ENCODE assay signal across 8 mouse cellular contexts in the genomic region with DNA sequence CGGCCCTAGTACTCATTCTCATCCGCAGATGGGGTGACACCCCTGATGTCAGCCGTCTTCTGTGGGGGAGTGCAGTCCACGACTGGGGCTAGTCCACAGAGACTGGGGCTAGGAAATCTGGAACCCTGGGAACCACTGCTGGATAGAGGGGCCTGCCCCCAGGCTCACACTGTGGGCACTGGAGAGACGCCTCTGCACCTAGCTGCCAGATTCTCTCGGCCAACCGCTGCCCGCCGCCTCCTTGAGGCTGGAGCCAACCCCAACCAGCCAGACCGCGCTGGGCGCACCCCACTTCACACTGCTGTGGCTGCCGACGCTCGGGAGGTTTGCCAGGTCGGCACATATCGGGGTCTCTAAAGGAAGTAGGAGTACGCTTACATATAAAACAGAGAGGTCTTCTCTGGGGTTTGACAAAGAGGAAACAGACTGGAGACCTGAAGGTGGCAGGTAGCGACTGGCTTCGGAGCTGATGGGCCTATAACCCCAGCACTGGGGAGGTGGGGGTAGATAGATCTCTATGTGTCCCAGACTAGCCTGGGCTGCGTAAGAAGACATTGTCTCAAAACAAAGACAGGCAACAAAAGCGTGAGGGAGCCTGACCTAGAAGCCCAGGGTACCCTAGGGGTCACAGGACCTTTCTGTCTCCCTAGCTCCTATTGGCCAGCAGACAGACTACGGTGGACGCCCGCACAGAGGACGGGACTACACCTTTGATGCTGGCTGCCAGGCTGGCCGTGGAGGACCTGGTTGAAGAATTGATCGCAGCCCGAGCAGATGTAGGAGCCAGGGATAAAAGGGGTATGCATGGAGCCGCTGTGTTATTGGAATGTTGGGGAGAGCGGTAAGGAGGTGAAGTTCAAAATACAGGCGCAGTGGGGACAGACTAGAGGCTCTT. TPM values are rescaled to one million over a fixed set of nuclear protein-coding genes. Genes with fewer than 3 reads are reported as not detected.
DNase-seq lines count a peak whose midpoint lies in the region; ATAC-seq and TF ChIP-seq lines count a peak whose summit lies in the region.

No protein-coding gene starts in this region.

- H3K4me3 ChIP-seq in heart, embryonic 13.5 days = peak overlapping the region; percentile 79
- peak overlapping the region; percentile 91 to 95 for H3K4me3 ChIP-seq in ES-E14 (ENCODE audit: insufficient read depth in 1 of 2, low read depth in 1 of 2, low read length in 2 of 2, poor library complexity in 1 of 2, severe bottlenecking in 1 of 2)
- H3K4me3 ChIP-seq in embryonic facial prominence, embryonic 15.5 days (replicated peaks) = peak overlapping the region; percentile 84
- peak overlapping the region; percentile 75 for H3K4me3 ChIP-seq in limb, embryonic 14.5 days (replicated peaks; ENCODE audit: low read length)
- peak overlapping the region; percentile 71 for H3K4me3 ChIP-seq in stomach, embryonic 14.5 days (ENCODE audit: low read depth, low read length)

- peaks cover 45% of the 10 kb centered on the region for H3K4me1 ChIP-seq in heart, embryonic 13.5 days
- H3K4me1 ChIP-seq in ES-E14 (ENCODE audit: control insufficient read depth in 2 of 2, insufficient read depth in 2 of 2, low read length in 2 of 2, poor library complexity in 1 of 2) = peaks cover 15 to 25% of the 10 kb centered on the region in 2 experiments
- peaks cover 45% of the 10 kb centered on the region for H3K4me1 ChIP-seq in embryonic facial prominence, embryonic 15.5 days
- peaks cover 36% of the 10 kb centered on the region for H3K4me1 ChIP-seq in limb, embryonic 14.5 days (ENCODE audit: control insufficient read depth, insufficient read depth, low read length)
- peaks cover 36% of the 10 kb centered on the region for H3K4me1 ChIP-seq in stomach, embryonic 14.5 days (ENCODE audit: control insufficient read depth, insufficient read depth, low read length)

- H3K9me3 ChIP-seq in heart, embryonic 13.5 days = no peaks in the 10 kb centered on the region
- H3K9me3 ChIP-seq in ES-E14 (ENCODE audit: control insufficient read depth, insufficient read depth, low read depth, low read length) = no peaks in the 10 kb centered on the region
- no peaks in the 10 kb centered on the region for H3K9me3 ChIP-seq in embryonic facial prominence, embryonic 15.5 days (replicated peaks)
- no peaks in the 10 kb centered on the region for H3K9me3 ChIP-seq in limb, embryonic 14.5 days (ENCODE audit: control insufficient read depth, low read length)
- H3K9me3 ChIP-seq in stomach, embryonic 14.5 days (ENCODE audit: control insufficient read depth, low read depth, low read length) = no peaks in the 10 kb centered on the region

- 28% methylated on average over 32 of the region's 32 CpGs for WGBS in heart, embryonic 13.5 days
- 23% methylated on average over 32 of the region's 32 CpGs for WGBS in embryonic facial prominence, embryonic 15.5 days
- 24% methylated on average over 32 of the region's 32 CpGs for WGBS in limb, embryonic 14.5 days
- 30% methylated on average over 32 of the region's 32 CpGs for WGBS in stomach, embryonic 14.5 days

- H3K27ac ChIP-seq in heart, embryonic 13.5 days (replicated peaks) = peak overlapping the region; percentile 94
- H3K27ac ChIP-seq in ES-E14 (ENCODE audit: insufficient read depth, low read depth, low read length, poor library complexity, severe bottlenecking) = peak overlapping the region; percentile 90; the same call in 1 of the 2 replicates
- H3K27ac ChIP-seq in embryonic facial prominence, embryonic 15.5 days (replicated peaks) = peak overlapping the region; percentile 98
- H3K27ac ChIP-seq in limb, embryonic 14.5 days (replicated peaks; ENCODE audit: low read depth, low read length) = peak overlapping the region; percentile 95
- H3K27ac ChIP-seq in stomach, embryonic 14.5 days (ENCODE audit: low read length) = peak overlapping the region; percentile 96

- DNase-seq in heart, postnatal 4 days = no peak
- DNase-seq in ES-E14 (ENCODE audit: low read depth, low spot score) = no peak
- no peak for DNase-seq in limb, embryonic 14.5 days (ENCODE audit: low spot score)
- no peak for DNase-seq in adrenal gland, adult 18-20 months (ENCODE audit: low spot score in 2 of 2)
- DNase-seq in thymus, postnatal 36 days = no peak

- H3K9ac ChIP-seq in heart, embryonic 13.5 days = peak overlapping the region; percentile 97
- peak overlapping the region; percentile 77 for H3K9ac ChIP-seq in ES-E14 (ENCODE audit: insufficient read depth, low read depth, low read length, poor library complexity, severe bottlenecking)
- peak overlapping the region; percentile 90 for H3K9ac ChIP-seq in embryonic facial prominence, embryonic 15.5 days
- peak overlapping the region; percentile 90 for H3K9ac ChIP-seq in limb, embryonic 14.5 days (ENCODE audit: low read depth, low read length, severe bottlenecking)
- H3K9ac ChIP-seq in stomach, embryonic 14.5 days (replicated peaks; ENCODE audit: low read depth, low read length) = peak overlapping the region; percentile 25; the same call in 1 of the 2 replicates

- H3K27me3 ChIP-seq in heart, embryonic 13.5 days (replicated peaks) = no peaks in the 10 kb centered on the region
- no peaks in the 10 kb centered on the region for H3K27me3 ChIP-seq in embryonic facial prominence, embryonic 15.5 days
- H3K27me3 ChIP-seq in limb, embryonic 14.5 days (ENCODE audit: control insufficient read depth, insufficient read depth, low read length) = no peaks in the 10 kb centered on the region
- no peaks in the 10 kb centered on the region for H3K27me3 ChIP-seq in stomach, embryonic 14.5 days (ENCODE audit: control insufficient read depth, insufficient read depth, low read length)

- no peaks in the 10 kb centered on the region for H3K36me3 ChIP-seq in heart, embryonic 13.5 days
- H3K36me3 ChIP-seq in ES-E14 (ENCODE audit: control insufficient read depth, insufficient read depth, low read length, poor library complexity, severe bottlenecking) = no peaks in the 10 kb centered on the region
- H3K36me3 ChIP-seq in embryonic facial prominence, embryonic 15.5 days = no peaks in the 10 kb centered on the region
- H3K36me3 ChIP-seq in limb, embryonic 14.5 days (ENCODE audit: control insufficient read depth, insufficient read depth, low read length) = no peaks in the 10 kb centered on the region
- H3K36me3 ChIP-seq in stomach, embryonic 14.5 days (ENCODE audit: control insufficient read depth, insufficient read depth, low read length) = no peaks in the 10 kb centered on the region

- 0 out of 2 replicates have a peak, but pooled peaks have one; percentile 4 for TF ChIP-seq POLR2A in limb, embryonic 14.5 days (IDR thresholded peaks at IDR 0.05; ENCODE audit: borderline replicate concordance, extremely low read depth, insufficient read depth, insufficient read length)

- H3K4me2 ChIP-seq in heart, embryonic 13.5 days = peak overlapping the region; percentile 91
- H3K4me2 ChIP-seq in embryonic facial prominence, embryonic 15.5 days (replicated peaks) = peak overlapping the region; percentile 95
- peak overlapping the region; percentile 98 for H3K4me2 ChIP-seq in limb, embryonic 14.5 days (replicated peaks; ENCODE audit: low read depth, low read length, severe bottlenecking)
- peak overlapping the region; percentile 94 for H3K4me2 ChIP-seq in stomach, embryonic 14.5 days (replicated peaks; ENCODE audit: low read depth, low read length)

- in situ Hi-C loops in ES-E14 (cut with MboI; ENCODE audit: low sequenced_read_pairs in 2 of 2, unreplicated experiment in 2 of 2) = no loop called here

- ATAC-seq in heart, embryonic 13.5 days (ENCODE audit: extremely low read depth, insufficient number of reproducible peaks, low FRiP score, low TSS enrichment) = no peak
- ATAC-seq in embryonic facial prominence, embryonic 15.5 days (ENCODE audit: insufficient number of reproducible peaks, low FRiP score, low TSS enrichment, low read depth) = no peak
- ATAC-seq in limb, embryonic 14.5 days (ENCODE audit: low FRiP score, low read depth) = 0 out of 2 replicates have a peak, but pooled peaks have one; percentile 0
- ATAC-seq in stomach, embryonic 14.5 days (ENCODE audit: insufficient number of reproducible peaks, insufficient read depth, low FRiP score, low read depth) = no peak

RNA-seq across cellular contexts. Expression of a gene that starts 3.5 kb away (rescaled TPM):
- polyA plus RNA-seq in heart, embryonic 13.5 days (2015; fragmentation: Nextera tagmentation; extraction: Ambion mirVana) = 6.8 and 7.0 TPM in 2 replicates
- total RNA-seq in heart, postnatal 4 days (2021) = 1 to 10 TPM; 3.9 to 4.4 TPM
- 4.9 and 5.8 TPM in 2 replicates for total RNA-seq in ES-E14 (2012; rRNA removed)
- polyA plus RNA-seq in embryonic facial prominence, embryonic 15.5 days (2015; fragmentation: Nextera tagmentation; extraction: Ambion mirVana) = 8.5 and 9.7 TPM in 2 replicates
- polyA plus RNA-seq in limb, embryonic 14.5 days (2012; rRNA removed) = 3.7 and 4.0 TPM in 2 replicates
- 7.6 and 7.9 TPM in 2 replicates for polyA plus RNA-seq in limb, embryonic 14.5 days (2014; fragmentation: Nextera tagmentation; extraction: Ambion mirVana)
- polyA plus RNA-seq in stomach, embryonic 14.5 days (2014; fragmentation: Nextera tagmentation; extraction: Ambion mirVana) = 6.1 and 8.0 TPM in 2 replicates
- total RNA-seq in adrenal gland, adult 18-20 months (2021) = 1 to 10 TPM; 4.8 to 7.3 TPM

RNA-seq across cellular contexts. Expression of a gene that starts 4.9 kb away (rescaled TPM):
- 7.0 and 7.3 TPM in 2 replicates for polyA plus RNA-seq in heart, embryonic 13.5 days (2015; fragmentation: Nextera tagmentation; extraction: Ambion mirVana)
- 10 to 100 TPM; 34.6 to 39.5 TPM for total RNA-seq in heart, postnatal 4 days (2021)
- total RNA-seq in ES-E14 (2012; rRNA removed) = 36.0 and 47.2 TPM in 2 replicates
- polyA plus RNA-seq in embryonic facial prominence, embryonic 15.5 days (2015; fragmentation: Nextera tagmentation; extraction: Ambion mirVana) = 11.0 and 13.3 TPM in 2 replicates
- 141 and 149 TPM in 2 replicates for polyA plus RNA-seq in limb, embryonic 14.5 days (2012; rRNA removed)
- 13.5 and 17.0 TPM in 2 replicates for polyA plus RNA-seq in limb, embryonic 14.5 days (2014; fragmentation: Nextera tagmentation; extraction: Ambion mirVana)
- 13.1 and 15.5 TPM in 2 replicates for polyA plus RNA-seq in stomach, embryonic 14.5 days (2014; fragmentation: Nextera tagmentation; extraction: Ambion mirVana)
- total RNA-seq in adrenal gland, adult 18-20 months (2021) = 10 to 100 TPM; 32.4 to 40.9 TPM

RNA-seq across cellular contexts. Expression of a gene that starts 11.5 kb away (rescaled TPM):
- polyA plus RNA-seq in heart, embryonic 13.5 days (2015; fragmentation: Nextera tagmentation; extraction: Ambion mirVana) = 3.7 and 4.0 TPM in 2 replicates
- 1 to 10 TPM; 1.6 TPM for total RNA-seq in heart, postnatal 4 days (2021)
- total RNA-seq in ES-E14 (2012; rRNA removed) = 2.3 and 2.5 TPM in 2 replicates
- 3.3 and 3.7 TPM in 2 replicates for polyA plus RNA-seq in embryonic facial prominence, embryonic 15.5 days (2015; fragmentation: Nextera tagmentation; extraction: Ambion mirVana)
- 12.2 and 13.2 TPM in 2 replicates for polyA plus RNA-seq in limb, embryonic 14.5 days (2012; rRNA removed)
- polyA plus RNA-seq in limb, embryonic 14.5 days (2014; fragmentation: Nextera tagmentation; extraction: Ambion mirVana) = 2.1 and 2.9 TPM in 2 replicates
- polyA plus RNA-seq in stomach, embryonic 14.5 days (2014; fragmentation: Nextera tagmentation; extraction: Ambion mirVana) = 3.7 and 3.8 TPM in 2 replicates
- under 1 TPM; 0.73 to 0.86 TPM for total RNA-seq in adrenal gland, adult 18-20 months (2021)

RNA-seq across cellular contexts. Expression of a gene that starts 17.4 kb away (rescaled TPM):
- polyA plus RNA-seq in heart, embryonic 13.5 days (2015; fragmentation: Nextera tagmentation; extraction: Ambion mirVana) = 106 and 120 TPM in 2 replicates
- total RNA-seq in heart, postnatal 4 days (2021) = 10 to 100 TPM; 40.6 to 40.8 TPM
- total RNA-seq in ES-E14 (2012; rRNA removed) = 21.4 and 22.8 TPM in 2 replicates
- 117 and 119 TPM in 2 replicates for polyA plus RNA-seq in embryonic facial prominence, embryonic 15.5 days (2015; fragmentation: Nextera tagmentation; extraction: Ambion mirVana)
- 103 and 112 TPM in 2 replicates for polyA plus RNA-seq in limb, embryonic 14.5 days (2012; rRNA removed)
- polyA plus RNA-seq in limb, embryonic 14.5 days (2014; fragmentation: Nextera tagmentation; extraction: Ambion mirVana) = 79.5 and 83.6 TPM in 2 replicates
- 104 and 105 TPM in 2 replicates for polyA plus RNA-seq in stomach, embryonic 14.5 days (2014; fragmentation: Nextera tagmentation; extraction: Ambion mirVana)
- total RNA-seq in adrenal gland, adult 18-20 months (2021) = 10 to 100 TPM; 71.8 to 86.7 TPM

RNA-seq across cellular contexts. Expression of a gene that starts 17.9 kb away (rescaled TPM):
- polyA plus RNA-seq in heart, embryonic 13.5 days (2015; fragmentation: Nextera tagmentation; extraction: Ambion mirVana) = 53.6 and 54.2 TPM in 2 replicates
- 10 to 100 TPM; 59.3 to 62.4 TPM for total RNA-seq in heart, postnatal 4 days (2021)
- total RNA-seq in ES-E14 (2012; rRNA removed) = 55.9 and 62.7 TPM in 2 replicates
- polyA plus RNA-seq in embryonic facial prominence, embryonic 15.5 days (2015; fragmentation: Nextera tagmentation; extraction: Ambion mirVana) = 57.6 and 61.2 TPM in 2 replicates
- 150 and 223 TPM in 2 replicates for polyA plus RNA-seq in limb, embryonic 14.5 days (2012; rRNA removed)
- polyA plus RNA-seq in limb, embryonic 14.5 days (2014; fragmentation: Nextera tagmentation; extraction: Ambion mirVana) = 53.3 and 55.4 TPM in 2 replicates
- 53.1 and 53.9 TPM in 2 replicates for polyA plus RNA-seq in stomach, embryonic 14.5 days (2014; fragmentation: Nextera tagmentation; extraction: Ambion mirVana)
- total RNA-seq in adrenal gland, adult 18-20 months (2021) = 100 to 1,000 TPM; 106 to 112 TPM

Comparison
In these comparisons a context has a peak if more than half of its experiments do, and no peak if none do; other contexts are left out.
1. H3K9ac ChIP-seq: peak in every context shown above with its lines; median percentile 97 in heart, embryonic 13.5 days; 90 in embryonic facial prominence, embryonic 15.5 days; 90 in limb, embryonic 14.5 days; 77 in ES-E14; 25 in stomach, embryonic 14.5 days.